Mouse (Mus musculus) kidney, postnatal 0 days (tissue): ENCODE results near the gene Rsu1. TPM values are rescaled to one million over a fixed set of nuclear protein-coding genes. Genes with fewer than 3 reads are reported as not detected.

ENCODE experiments used
- ATAC-seq: fragments of 200-750 bp; cut with Nextera tagmentation; replicated peaks from 2 replicates; pipeline ENCODE4 v1.8.0; 2017; ENCODE audit warnings: low read depth, moderate number of reproducible peaks, moderate TSS enrichment, moderate library complexity; ENCODE audit not compliant: low FRiP score
- DNase-seq: peaks from one replicate; pipeline ENCODE4 v3.0.0-alpha.2; 2016; ENCODE audit warnings: low spot score
- H3K27ac ChIP-seq: fragments of 300-500 bp; sonication (generic); 2 replicates; pipeline ENCODE4 v1.5.1; 2014; ENCODE audit warnings: mild to moderate bottlenecking
- H3K27me3 ChIP-seq: fragments of 300-500 bp; sonication (generic); 2 replicates; pipeline ENCODE4 v1.6.1; 2014; ENCODE audit warnings: low read length, mixed read lengths; ENCODE audit not compliant: insufficient read depth
- H3K36me3 ChIP-seq: fragments of 300-500 bp; sonication (generic); 2 replicates; pipeline ENCODE4 v1.6.1; 2014; ENCODE audit warnings: low read length, mixed read lengths; ENCODE audit not compliant: insufficient read depth
- H3K4me1 ChIP-seq: fragments of 300-500 bp; sonication (generic); replicated peaks from 2 replicates; pipeline ENCODE4 v1.6.1; 2014; ENCODE audit warnings: antibody characterized with exemption, low read length, mixed read lengths; ENCODE audit not compliant: insufficient read depth
- H3K4me2 ChIP-seq: fragments of 300-500 bp; sonication (generic); 2 replicates; pipeline ENCODE4 v1.6.1; 2014; ENCODE audit warnings: mild to moderate bottlenecking, low read length, moderate library complexity, mixed read lengths
- H3K4me3 ChIP-seq: fragments of 300-500 bp; sonication (generic); replicated peaks from 2 replicates; pipeline ENCODE4 v1.5.1; 2014; ENCODE audit warnings: low read depth, low read length
- H3K9ac ChIP-seq: fragments of 300-500 bp; sonication (generic); 2 replicates; pipeline ENCODE4 v1.6.1; 2014; ENCODE audit warnings: low read depth, low read length
- H3K9me3 ChIP-seq: fragments of 300-500 bp; sonication (generic); replicated peaks from 2 replicates; pipeline ENCODE4 v1.6.1; 2016; ENCODE audit warnings: low read length, inconsistent platforms, mixed read lengths
- CTCF ChIP-seq: IDR thresholded peaks from 2 replicates; pipeline ENCODE4 v1.5.1; 2016; ENCODE audit warnings: antibody characterized with exemption, low read depth, mild to moderate bottlenecking, moderate library complexity
- WGBS: fragments of 180-500 bp; shearing (Covaris S2); extraction: QIAGEN DNeasy Blood & Tissue Kit; methylation state at CpG from one replicate; pipeline ENCODE4 v1.1.7; 2014; 5-methylcytosine and 5-hydroxymethylcytosine counted together
- polyA plus RNA-seq: library from polyadenylated mRNA; unstranded; fragments of >200 nt; fragmentation: Nextera tagmentation; extraction: Ambion mirVana; gene quantifications from 2 replicates; pipeline ENCODE4 v1.2.1, GENCODE M21; 2015

The Rsu1 gene
- polyA plus RNA-seq, 1 experiment from 2014 or later: 151 TPM

GRCm38 (mm10) chr2:13093570-13093969, 177.6 kb downstream of the Rsu1 start:
- ATAC-seq: no peak
- Histone ChIP-seq H3K27me3 (no peaks in the 10 kb centered on the region), H3K27ac (no peak overlapping the region), H3K36me3 (no peaks in the 10 kb centered on the region), H3K4me3 (no peak overlapping the region), H3K4me1 (no peaks in the 10 kb centered on the region), H3K9ac (no peak overlapping the region), H3K9me3 (no peaks in the 10 kb centered on the region), H3K4me2 (no peak overlapping the region)
- WGBS: 75% methylated on average over 1 of the region's 1 CpGs
- DNase-seq: no peak
- TF ChIP-seq CTCF: no peak

DNA sequence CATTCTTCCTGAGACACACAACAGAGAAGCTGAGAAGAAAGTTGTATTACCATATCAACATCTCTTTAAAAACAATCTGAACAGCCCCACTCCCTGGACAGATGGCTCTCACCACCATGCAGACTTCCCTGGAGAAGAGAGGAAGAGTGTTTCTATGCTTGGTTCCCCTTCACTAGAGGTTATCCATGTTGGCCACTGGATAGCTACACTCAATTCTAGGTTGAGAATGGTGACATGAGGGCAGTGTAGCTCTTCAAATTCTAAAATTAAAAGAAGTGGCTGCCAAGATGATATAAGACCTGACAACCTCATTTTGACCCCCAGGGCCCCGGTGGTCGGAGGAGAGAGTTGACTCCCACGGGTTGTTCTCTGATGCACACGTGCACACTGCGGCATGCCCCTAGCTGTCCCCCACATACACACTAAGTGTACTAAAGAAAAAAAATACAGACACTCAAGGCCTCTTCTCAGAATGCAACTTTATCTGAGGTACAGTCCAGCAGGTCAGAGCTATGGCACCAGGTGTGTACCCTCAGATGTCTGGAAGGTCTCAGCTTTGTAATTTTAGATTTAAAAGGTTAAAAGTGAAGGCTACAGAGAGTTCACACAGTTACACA, 179.7 kb downstream of the Rsu1 start:
- ATAC-seq: no peak; the same call in 1 of the 2 replicates
- Histone ChIP-seq H3K9ac (no peak overlapping the region), H3K4me2 (no peak overlapping the region), H3K9me3 (no peaks in the 10 kb centered on the region), H3K36me3 (no peaks in the 10 kb centered on the region), H3K27ac (no peak overlapping the region), H3K4me3 (no peak overlapping the region), H3K27me3 (no peaks in the 10 kb centered on the region), H3K4me1 (no peaks in the 10 kb centered on the region)
- 28% methylated on average over 5 of the region's 5 CpGs for WGBS
- DNase-seq: peak; percentile 16
- no peak for TF ChIP-seq CTCF

DNA sequence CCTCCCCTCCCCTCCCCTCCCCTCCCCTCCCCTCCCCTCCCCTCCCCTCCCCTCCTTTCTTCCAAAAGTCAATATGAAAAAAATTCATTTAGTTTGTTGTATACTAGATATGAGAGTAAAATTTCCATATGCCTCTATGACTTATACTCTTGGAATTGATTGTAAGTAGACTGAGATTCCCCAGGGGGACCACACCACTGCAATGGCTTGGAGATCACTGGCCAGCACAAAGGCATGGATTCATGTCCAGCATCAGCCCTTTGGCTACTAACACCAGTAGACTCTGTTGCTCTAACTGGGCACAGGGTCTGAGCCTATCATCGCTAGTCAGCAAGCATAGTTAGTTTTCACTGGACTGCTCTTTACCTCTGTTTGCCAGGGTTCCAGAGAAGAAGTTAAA, 180.4 kb downstream of the Rsu1 start:
- DNase-seq: no peak
- no peaks in the 10 kb centered on the region for H3K27me3 ChIP-seq
- no peaks in the 10 kb centered on the region for H3K4me1 ChIP-seq
- H3K36me3 ChIP-seq: no peaks in the 10 kb centered on the region
- no peak overlapping the region for H3K9ac ChIP-seq
- 100% methylated on average over 1 of the region's 1 CpGs for WGBS
- ATAC-seq: no peak
- H3K4me2 ChIP-seq: no peak overlapping the region
- no peak overlapping the region for H3K4me3 ChIP-seq
- no peak for TF ChIP-seq CTCF
- no peak overlapping the region for H3K27ac ChIP-seq
- H3K9me3 ChIP-seq: no peaks in the 10 kb centered on the region

- Histone ChIP-seq H3K9me3 (no peaks in the 10 kb centered on the region), H3K9ac (no peak overlapping the region), H3K27me3 (no peaks in the 10 kb centered on the region), H3K4me1 (no peaks in the 10 kb centered on the region), H3K4me3 (no peak overlapping the region), H3K4me2 (no peak overlapping the region), H3K36me3 (no peaks in the 10 kb centered on the region), H3K27ac (no peak overlapping the region)
- 84% methylated on average over 4 of the region's 4 CpGs for WGBS
- ATAC-seq: no peak
- TF ChIP-seq CTCF: no peak
- DNase-seq: no peak
Observed at GRCm38 (mm10) chr2:13089861-13090260, 181.4 kb downstream of the Rsu1 start.

DNA sequence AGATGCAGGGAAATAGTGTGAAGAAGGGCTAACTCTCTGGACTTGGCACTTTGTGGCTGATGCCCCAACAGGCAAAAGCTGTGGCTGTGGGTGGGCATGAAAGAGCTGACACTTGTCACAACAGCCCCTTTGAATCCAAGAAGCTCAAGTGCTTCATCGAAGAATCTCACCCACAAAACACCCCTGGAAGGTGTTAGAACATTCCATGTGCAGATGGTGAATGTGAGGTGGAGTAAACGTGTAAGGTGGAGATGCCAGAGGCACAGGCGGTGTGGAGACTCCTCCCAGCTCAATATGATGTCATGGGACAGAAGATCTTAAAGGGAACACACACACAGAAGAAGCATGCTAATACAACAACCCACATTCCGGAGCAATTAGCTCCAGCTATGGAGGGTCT, 182.9 kb downstream of the Rsu1 start:
- Histone ChIP-seq H3K36me3 (no peaks in the 10 kb centered on the region), H3K9ac (no peak overlapping the region), H3K27me3 (no peaks in the 10 kb centered on the region), H3K4me3 (no peak overlapping the region), H3K9me3 (no peaks in the 10 kb centered on the region), H3K4me2 (no peak overlapping the region), H3K4me1 (no peaks in the 10 kb centered on the region), H3K27ac (no peak overlapping the region)
- TF ChIP-seq CTCF: no peak
- DNase-seq: no peak
- no peak for ATAC-seq
- WGBS: 79% methylated on average over 4 of the region's 4 CpGs

- Histone ChIP-seq H3K9ac (no peak overlapping the region), H3K9me3 (no peaks in the 10 kb centered on the region), H3K4me1 (no peaks in the 10 kb centered on the region), H3K4me2 (no peak overlapping the region), H3K27ac (no peak overlapping the region), H3K27me3 (no peaks in the 10 kb centered on the region), H3K4me3 (no peak overlapping the region), H3K36me3 (no peaks in the 10 kb centered on the region)
- no peak for TF ChIP-seq CTCF
- WGBS: 76% methylated on average over 2 of the region's 2 CpGs
- no peak for ATAC-seq
- no peak for DNase-seq
Observed at GRCm38 (mm10) chr2:13087811-13088210, 183.4 kb downstream of the Rsu1 start.

DNA sequence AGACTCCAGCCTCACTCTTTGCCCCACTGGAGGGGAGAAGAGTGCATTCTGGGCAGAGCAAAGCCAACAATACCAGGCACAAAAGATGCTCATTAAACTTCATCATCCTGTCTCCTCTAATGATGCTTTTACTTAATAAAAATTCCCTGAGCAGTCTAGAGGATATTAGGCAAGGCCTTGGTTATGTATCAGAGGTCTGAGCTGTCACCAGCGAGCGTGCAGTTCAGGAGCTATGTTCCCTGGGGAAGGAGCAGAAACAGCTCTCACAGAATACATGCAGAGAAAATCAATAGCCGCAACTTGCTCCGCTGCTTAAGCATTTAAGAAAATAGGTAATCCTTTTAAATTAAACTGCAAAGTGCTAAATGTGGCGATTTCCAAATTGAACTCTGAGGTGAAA, 187.0 kb downstream of the Rsu1 start:
- H3K27ac ChIP-seq: no peak overlapping the region
- H3K9me3 ChIP-seq: no peaks in the 10 kb centered on the region
- no peaks in the 10 kb centered on the region for H3K36me3 ChIP-seq
- H3K27me3 ChIP-seq: no peaks in the 10 kb centered on the region
- no peak overlapping the region for H3K4me2 ChIP-seq
- H3K9ac ChIP-seq: no peak overlapping the region
- no peak overlapping the region for H3K4me3 ChIP-seq
- 83% methylated on average over 5 of the region's 5 CpGs for whole genome bisulfite sequencing
- ATAC-seq (no peak), DNase-seq (no peak)
- TF ChIP-seq CTCF: no peak
- H3K4me1 ChIP-seq: no peaks in the 10 kb centered on the region
